Mouse (Mus musculus): ENCODE results near the gene Phykpl.

Phykpl gene

GRCm38 (mm10) chr11:51584431-51585248 lies at the start of gene Phykpl:
Gene Phykpl (plus strand): TSS chr11:51584757.
- peak; percentile 94 to 95 for DNase-seq

GRCm38 (mm10) chr11:51538388-51538787 lies 46.2 kb upstream of the Phykpl start:
- no peak for DNase-seq

- DNase-seq: no peak
Measured at GRCm38 (mm10) chr11:51538919-51539758, 45.4 kb upstream of the Phykpl start.

GRCm38 (mm10) chr11:51539759-51540282 lies 44.7 kb upstream of the Phykpl start:
- peak; percentile 93 to 97 for DNase-seq

GRCm38 (mm10) chr11:51542424-51542823 lies 42.1 kb upstream of the Phykpl start:
- DNase-seq: no peak

- no peak for DNase-seq
Measured at GRCm38 (mm10) chr11:51543487-51544050, 41.0 kb upstream of the Phykpl start.

- DNase-seq: no peak
Measured at GRCm38 (mm10) chr11:51544413-51544812, 40.1 kb upstream of the Phykpl start.

- DNase-seq: no peak
Measured at GRCm38 (mm10) chr11:51545811-51546210, 38.7 kb upstream of the Phykpl start.

- no peak for DNase-seq
Measured at GRCm38 (mm10) chr11:51551253-51551652, 33.3 kb upstream of the Phykpl start.

GRCm38 (mm10) chr11:51552091-51552490 lies 32.5 kb upstream of the Phykpl start:
- DNase-seq: no peak

- no peak for DNase-seq
Measured at GRCm38 (mm10) chr11:51554590-51554989, 30.0 kb upstream of the Phykpl start.

- no peak for DNase-seq
Measured at GRCm38 (mm10) chr11:51555066-51555465, 29.5 kb upstream of the Phykpl start.

GRCm38 (mm10) chr11:51563276-51563675 lies 21.3 kb upstream of the Phykpl start:
- no peak for DNase-seq

GRCm38 (mm10) chr11:51565062-51565461 lies 19.5 kb upstream of the Phykpl start:
- no peak for DNase-seq

GRCm38 (mm10) chr11:51565951-51566350 lies 18.6 kb upstream of the Phykpl start:
- no peak for DNase-seq

GRCm38 (mm10) chr11:51568801-51569200 lies 15.8 kb upstream of the Phykpl start:
- no peak for DNase-seq

GRCm38 (mm10) chr11:51576454-51576853 lies 8.1 kb upstream of the Phykpl start:
- no peak for DNase-seq

GRCm38 (mm10) chr11:51577587-51577986 lies 7.0 kb upstream of the Phykpl start:
- no peak for DNase-seq

GRCm38 (mm10) chr11:51579024-51579423 lies 5.5 kb upstream of the Phykpl start:
- DNase-seq: no peak

GRCm38 (mm10) chr11:51582713-51583112 lies 1.8 kb upstream of the Phykpl start:
- peak; percentile 72 to 74 for DNase-seq

GRCm38 (mm10) chr11:51584057-51584430 lies 513 bp upstream of the Phykpl start:
- DNase-seq: no peak

- no peak for DNase-seq
Measured at GRCm38 (mm10) chr11:51585608-51586252, 1.2 kb downstream of the Phykpl start.

- DNase-seq: no peak
Measured at GRCm38 (mm10) chr11:51586411-51586810, 1.9 kb downstream of the Phykpl start.

Measured in cerebellum, postnatal 36 days (tissue).